Mouse (Mus musculus): Measurements from ENCODE around the gene Sh2b1. TPM values are rescaled to one million over a fixed set of nuclear protein-coding genes. Genes with fewer than 3 reads are reported as not detected.
A peak's percentile ranks its signal among the peaks of the same experiment; 100 is the strongest.

Gene Sh2b1
- polyA plus RNA-seq, 1 experiment from 2014 or later = 62.5 TPM

- H3K9me3 ChIP-seq (replicated peaks) = no peaks in the 10 kb centered on the region
- DNase-seq (ENCODE audit: low spot score) = no peak
- H3K36me3 ChIP-seq = peaks cover 64% of the 10 kb centered on the region
- H3K4me3 ChIP-seq = no peak overlapping the region
- H3K4me1 ChIP-seq = peaks cover 22% of the 10 kb centered on the region
- no peak overlapping the region for H3K27ac ChIP-seq
- H3K27me3 ChIP-seq (ENCODE audit: low read depth, poor library complexity, severe bottlenecking) = no peaks in the 10 kb centered on the region
- WGBS = 89% methylated on average over 4 of the region's 4 CpGs
These were observed 3.4 kb downstream of the Sh2b1 start for GRCm38 (mm10) chr7:126471853-126472252.

GRCm38 (mm10) chr7:126471361-126471760, 3.9 kb downstream of the Sh2b1 start:
- WGBS = 92% methylated on average over 5 of the region's 5 CpGs
- peaks cover 69% of the 10 kb centered on the region for H3K36me3 ChIP-seq
- no peaks in the 10 kb centered on the region for H3K9me3 ChIP-seq (replicated peaks)
- DNase-seq (ENCODE audit: low spot score) = no peak
- H3K27me3 ChIP-seq (ENCODE audit: low read depth, poor library complexity, severe bottlenecking) = no peaks in the 10 kb centered on the region
- peaks cover 23% of the 10 kb centered on the region for H3K4me1 ChIP-seq
- no peak overlapping the region for H3K4me3 ChIP-seq
- no peak overlapping the region for H3K27ac ChIP-seq

GRCm38 (mm10) chr7:126470077-126470476, 5.1 kb downstream of the Sh2b1 start:
- no peak for DNase-seq (ENCODE audit: low spot score)
- Histone ChIP-seq H3K27me3 (ENCODE audit: low read depth, poor library complexity, severe bottlenecking) (no peaks in the 10 kb centered on the region), H3K9me3 (replicated peaks) (no peaks in the 10 kb centered on the region), H3K4me3 (no peak overlapping the region), H3K27ac (no peak overlapping the region), H3K36me3 (peaks cover 76% of the 10 kb centered on the region), H3K4me1 (peaks cover 20% of the 10 kb centered on the region)
- 87% methylated on average over 6 of the region's 6 CpGs for WGBS

GRCm38 (mm10) chr7:126467834-126468627, 7.2 kb downstream of the Sh2b1 start:
- WGBS = 90% methylated on average over 18 of the region's 18 CpGs
- peaks cover 25% of the 10 kb centered on the region for H3K4me1 ChIP-seq
- DNase-seq (ENCODE audit: low spot score) = no peak
- no peak overlapping the region for H3K27ac ChIP-seq
- no peaks in the 10 kb centered on the region for H3K9me3 ChIP-seq (replicated peaks)
- no peak overlapping the region for H3K4me3 ChIP-seq
- peaks cover 74% of the 10 kb centered on the region for H3K36me3 ChIP-seq
- peaks cover 5% of the 10 kb centered on the region; the same call in 1 of the 2 replicates for H3K27me3 ChIP-seq (ENCODE audit: low read depth, poor library complexity, severe bottlenecking)

- peak; percentile 56 for DNase-seq (ENCODE audit: low spot score)
- H3K4me1 ChIP-seq = peaks cover 31% of the 10 kb centered on the region
- H3K27me3 ChIP-seq (ENCODE audit: low read depth, poor library complexity, severe bottlenecking) = peaks cover 8% of the 10 kb centered on the region; the same call in 1 of the 2 replicates
- no peak overlapping the region for H3K4me3 ChIP-seq
- H3K9me3 ChIP-seq (replicated peaks) = no peaks in the 10 kb centered on the region
- peaks cover 66% of the 10 kb centered on the region for H3K36me3 ChIP-seq
- H3K27ac ChIP-seq = no peak overlapping the region
- WGBS = 69% methylated on average over 5 of the region's 5 CpGs
These were observed 8.0 kb downstream of the Sh2b1 start for GRCm38 (mm10) chr7:126467271-126467670.

- Histone ChIP-seq H3K4me1 (peaks cover 36% of the 10 kb centered on the region), H3K9me3 (replicated peaks) (no peaks in the 10 kb centered on the region), H3K27me3 (ENCODE audit: low read depth, poor library complexity, severe bottlenecking) (peaks cover 8% of the 10 kb centered on the region; the same call in 1 of the 2 replicates), H3K27ac (no peak overlapping the region), H3K4me3 (no peak overlapping the region), H3K36me3 (peaks cover 61% of the 10 kb centered on the region)
- WGBS = 92% methylated on average over 5 of the region's 5 CpGs
- no peak for DNase-seq (ENCODE audit: low spot score)
These were observed 8.5 kb downstream of the Sh2b1 start for GRCm38 (mm10) chr7:126466707-126467106.

- peaks cover 8% of the 10 kb centered on the region; the same call in 1 of the 2 replicates for H3K27me3 ChIP-seq (ENCODE audit: low read depth, poor library complexity, severe bottlenecking)
- H3K36me3 ChIP-seq = peaks cover 55% of the 10 kb centered on the region
- WGBS = 66% methylated on average over 9 of the region's 9 CpGs
- H3K4me3 ChIP-seq = no peak overlapping the region
- no peak overlapping the region for H3K27ac ChIP-seq
- peaks cover 42% of the 10 kb centered on the region for H3K4me1 ChIP-seq
- no peaks in the 10 kb centered on the region for H3K9me3 ChIP-seq (replicated peaks)
- DNase-seq (ENCODE audit: low spot score) = no peak
These were observed 9.1 kb downstream of the Sh2b1 start for GRCm38 (mm10) chr7:126466116-126466515.

- H3K4me1 ChIP-seq = peaks cover 49% of the 10 kb centered on the region
- H3K36me3 ChIP-seq = peaks cover 48% of the 10 kb centered on the region
- WGBS = 50% methylated on average over 7 of the region's 7 CpGs
- H3K27me3 ChIP-seq (ENCODE audit: low read depth, poor library complexity, severe bottlenecking) = peaks cover 8% of the 10 kb centered on the region; the same call in 1 of the 2 replicates
- H3K27ac ChIP-seq = peak overlapping the region; percentile 46; the same call in 1 of the 2 replicates
- H3K9me3 ChIP-seq (replicated peaks) = no peaks in the 10 kb centered on the region
- no peak for DNase-seq (ENCODE audit: low spot score)
- no peak overlapping the region for H3K4me3 ChIP-seq
These were observed 9.8 kb downstream of the Sh2b1 start for GRCm38 (mm10) chr7:126465246-126466030.

GRCm38 (mm10) chr7:126464836-126465235, 10.4 kb downstream of the Sh2b1 start:
- peak overlapping the region; percentile 46; the same call in 1 of the 2 replicates for H3K27ac ChIP-seq
- peaks cover 51% of the 10 kb centered on the region for H3K4me1 ChIP-seq
- no peak for DNase-seq (ENCODE audit: low spot score)
- H3K9me3 ChIP-seq (replicated peaks) = no peaks in the 10 kb centered on the region
- no peak overlapping the region for H3K4me3 ChIP-seq
- 32% methylated on average over 5 of the region's 5 CpGs for WGBS
- peaks cover 42% of the 10 kb centered on the region for H3K36me3 ChIP-seq
- peaks cover 8% of the 10 kb centered on the region; the same call in 1 of the 2 replicates for H3K27me3 ChIP-seq (ENCODE audit: low read depth, poor library complexity, severe bottlenecking)

GRCm38 (mm10) chr7:126464121-126464520, 11.1 kb downstream of the Sh2b1 start:
- peaks cover 35% of the 10 kb centered on the region for H3K36me3 ChIP-seq
- H3K27me3 ChIP-seq (ENCODE audit: low read depth, poor library complexity, severe bottlenecking) = peaks cover 8% of the 10 kb centered on the region; the same call in 1 of the 2 replicates
- no peak for DNase-seq (ENCODE audit: low spot score)
- no peak overlapping the region for H3K27ac ChIP-seq
- no peaks in the 10 kb centered on the region for H3K9me3 ChIP-seq (replicated peaks)
- no peak overlapping the region for H3K4me3 ChIP-seq
- WGBS = 47% methylated on average over 4 of the region's 4 CpGs
- H3K4me1 ChIP-seq = peaks cover 53% of the 10 kb centered on the region

GRCm38 (mm10) chr7:126463547-126463946, 11.7 kb downstream of the Sh2b1 start:
- 50% methylated on average over 4 of the region's 4 CpGs for WGBS
- Histone ChIP-seq H3K4me3 (no peak overlapping the region), H3K36me3 (peaks cover 29% of the 10 kb centered on the region), H3K27me3 (ENCODE audit: low read depth, poor library complexity, severe bottlenecking) (peaks cover 8% of the 10 kb centered on the region; the same call in 1 of the 2 replicates), H3K9me3 (replicated peaks) (no peaks in the 10 kb centered on the region), H3K27ac (peak overlapping the region; percentile 27; the same call in 1 of the 2 replicates), H3K4me1 (peaks cover 53% of the 10 kb centered on the region)
- no peak for DNase-seq (ENCODE audit: low spot score)

GRCm38 (mm10) chr7:126463004-126463403, 12.2 kb downstream of the Sh2b1 start, which contains the start of gene Atp2a1:
Gene Atp2a1 (minus strand): TSS chr7:126463108.
- Histone ChIP-seq H3K9me3 (replicated peaks) (no peaks in the 10 kb centered on the region), H3K27ac (peak within 1 kb of the TSS; percentile 56), H3K4me1 (peaks cover 53% of the 10 kb centered on the region), H3K36me3 (peaks cover 24% of the 10 kb centered on the region), H3K4me3 (no peak within 1 kb of the TSS; the same call in 1 of the 2 replicates), H3K27me3 (ENCODE audit: low read depth, poor library complexity, severe bottlenecking) (peaks cover 8% of the 10 kb centered on the region; the same call in 1 of the 2 replicates)
- DNase-seq (ENCODE audit: low spot score) = no peak
- 44% methylated on average over 5 of the region's 5 CpGs for WGBS
